Mouse (Mus musculus) kidney, adult 2 months (tissue): ENCODE data around the gene Fam118a.
"Not testable (repeated sequence)": the region's sequence is repeated elsewhere in the genome, so short reads cannot be mapped to it uniquely, and the experiment has no call there.

ENCODE experiments used
- CTCF ChIP-seq: fragments of 200-500 bp; conservative IDR thresholded peaks from 2 replicates; pipeline ENCODE4 v1.5.1; 2011; ENCODE audit warnings: low read depth, mild to moderate bottlenecking, control low read depth, low read length, moderate library complexity, mixed read lengths; ENCODE audit not compliant: insufficient read depth, insufficient read length
- POLR2A ChIP-seq: fragments of 200-500 bp; IDR thresholded peaks from one replicate; pipeline ENCODE4 v1.6.1; 2011; ENCODE audit warnings: low read depth, low read length, control low read depth

DNA sequence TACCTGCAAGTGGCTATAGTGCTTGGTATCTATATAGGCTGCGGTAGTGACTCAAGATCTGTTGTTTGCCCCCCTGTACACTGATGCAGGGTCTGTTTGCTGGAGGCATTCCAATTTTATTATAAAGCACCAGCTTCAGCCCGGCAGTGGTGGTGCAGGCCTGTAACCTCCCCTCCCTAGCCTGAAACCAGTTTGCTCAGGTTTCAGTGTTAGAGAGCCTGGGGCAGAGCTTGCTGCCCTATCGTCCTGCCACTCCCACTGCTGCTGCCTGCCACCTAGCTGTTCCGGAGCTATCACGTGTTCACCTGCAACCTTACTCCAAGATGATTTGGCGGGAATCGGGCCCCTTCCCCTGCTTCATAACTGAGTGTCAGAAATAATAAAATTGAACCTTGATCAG is 5.2 kb downstream of the Fam118a start:
- not testable (repeated sequence) for TF ChIP-seq CTCF, POLR2A
